Mouse (Mus musculus): ENCODE measurements around the gene Adcy6.

Gene Adcy6

GRCm38 (mm10) chr15:98567278-98568134 is 42.4 kb downstream of the Adcy6 start:
- peak; percentile 100 for DNase-seq (ENCODE audit: low read depth, low spot score)

GRCm38 (mm10) chr15:98566973-98567277 is 43.0 kb downstream of the Adcy6 start:
- DNase-seq (ENCODE audit: low read depth, low spot score), result peak; percentile 4

GRCm38 (mm10) chr15:98557186-98557585 is 52.7 kb downstream of the Adcy6 start:
- DNase-seq (ENCODE audit: low read depth, low spot score), result no peak

GRCm38 (mm10) chr15:98555881-98556280 is 54.0 kb downstream of the Adcy6 start:
- no peak for DNase-seq (ENCODE audit: low read depth, low spot score)

- no peak for DNase-seq (ENCODE audit: low read depth, low spot score)
Measured at GRCm38 (mm10) chr15:98552758-98553157, 57.1 kb downstream of the Adcy6 start.

DNA sequence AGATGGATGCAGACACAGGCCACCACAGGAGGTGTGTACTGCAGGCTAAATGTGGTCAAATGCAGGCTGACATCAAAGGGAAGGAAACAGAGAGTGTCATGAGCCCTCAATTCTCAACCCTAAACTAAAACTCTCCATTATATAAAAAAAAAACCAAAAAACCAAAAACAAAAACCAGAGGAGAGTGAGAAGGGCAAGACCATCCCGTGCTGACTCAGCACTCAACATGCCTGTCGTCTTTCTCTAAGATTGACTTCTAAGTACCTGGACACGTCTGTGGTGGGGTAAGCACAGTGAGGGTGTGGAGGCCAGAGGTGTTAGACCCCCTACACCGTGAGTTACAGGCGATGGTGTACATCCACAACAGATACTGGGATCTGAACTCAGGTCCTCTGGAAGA is 63.0 kb downstream of the Adcy6 start:
- DNase-seq (ENCODE audit: low read depth, low spot score), result no peak

DNA sequence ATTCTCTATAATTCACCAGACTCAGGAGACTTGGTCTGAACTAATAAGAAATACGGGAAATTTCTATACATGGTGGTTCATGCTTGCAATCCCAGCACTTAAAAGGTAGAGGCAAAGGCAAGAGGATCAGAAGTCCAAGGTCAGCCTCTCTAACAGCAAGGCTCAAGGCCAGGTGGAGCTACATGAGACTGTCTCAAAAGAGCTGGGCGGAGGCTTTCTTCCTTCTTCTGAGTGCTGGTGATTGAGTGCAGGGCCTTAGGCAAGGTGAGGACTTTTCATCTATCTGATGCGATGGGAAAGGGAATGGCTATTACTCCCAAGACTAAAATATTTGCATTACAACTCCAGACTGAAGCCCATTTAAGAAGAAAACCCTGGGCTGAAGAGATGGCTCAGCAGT is 64.7 kb downstream of the Adcy6 start:
- no peak for DNase-seq (ENCODE audit: low read depth, low spot score)

DNA sequence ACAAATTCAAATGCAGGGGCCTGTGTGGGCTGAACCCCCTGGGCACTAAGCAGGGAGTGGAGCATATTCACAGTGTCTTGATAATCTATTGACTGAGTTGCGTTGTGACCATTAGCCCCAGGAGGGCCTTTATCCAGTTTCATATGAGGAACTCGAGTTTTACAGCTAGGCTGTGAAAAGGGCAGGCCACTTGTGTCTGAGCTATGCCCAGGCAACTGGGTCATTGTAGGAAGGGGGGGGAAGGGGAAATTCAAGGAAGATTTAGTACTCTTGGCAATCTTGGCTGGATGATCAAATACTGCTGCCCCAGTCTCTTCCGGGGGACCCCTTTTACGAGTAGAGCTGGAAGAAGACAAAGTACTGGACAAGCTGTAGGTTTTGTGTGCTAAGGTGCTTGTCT is 66.5 kb downstream of the Adcy6 start:
- DNase-seq (ENCODE audit: low read depth, low spot score), result no peak

- DNase-seq (ENCODE audit: low read depth, low spot score), result no peak
Measured at GRCm38 (mm10) chr15:98541064-98541463, 68.8 kb downstream of the Adcy6 start.
